Mouse (Mus musculus) ovary, postnatal 14 days (tissue): Measurements from ENCODE around the gene Gm29609.

Source experiments
- DNase-seq: peaks from one replicate; pipeline ENCODE4 v3.0.0; 2022; ENCODE audit warnings: low spot score

Gene Gm29609

GRCm38 (mm10) chr5:31138968-31139425 lies 40.7 kb downstream of the Gm29609 start:
- peak; percentile 18 for DNase-seq

- no peak for DNase-seq
Measured at GRCm38 (mm10) chr5:31138241-31138967, 41.3 kb downstream of the Gm29609 start, which contains the start of gene Ucn. TSS of gene Ucn (minus strand) at chr5:31138829.

GRCm38 (mm10) chr5:31137658-31138057 lies 42.1 kb downstream of the Gm29609 start:
- DNase-seq = no peak

GRCm38 (mm10) chr5:31136730-31137424 lies 42.8 kb downstream of the Gm29609 start:
- no peak for DNase-seq

GRCm38 (mm10) chr5:31126050-31126449 lies 53.7 kb downstream of the Gm29609 start:
- no peak for DNase-seq

- no peak for DNase-seq
Measured at GRCm38 (mm10) chr5:31123481-31123880, 56.2 kb downstream of the Gm29609 start.

- no peak for DNase-seq
Measured at GRCm38 (mm10) chr5:31121111-31121510, 58.6 kb downstream of the Gm29609 start.

GRCm38 (mm10) chr5:31116912-31117311 lies 62.8 kb downstream of the Gm29609 start:
- DNase-seq = no peak

- no peak for DNase-seq
Measured at GRCm38 (mm10) chr5:31116354-31116753, 63.4 kb downstream of the Gm29609 start, which contains the start of gene Trim54. TSS of gene Trim54 (plus strand) at chr5:31116712.

- no peak for DNase-seq
Measured at GRCm38 (mm10) chr5:31110781-31111180, 68.9 kb downstream of the Gm29609 start.

- DNase-seq = no peak
Measured at GRCm38 (mm10) chr5:31108000-31108490, 71.7 kb downstream of the Gm29609 start, which contains the start of gene Slc30a3. TSS of gene Slc30a3 (minus strand) at chr5:31108237.

GRCm38 (mm10) chr5:31105814-31106335 lies 73.8 kb downstream of the Gm29609 start, which contains the start of gene Dnajc5g:
TSS of gene Dnajc5g (plus strand) at chr5:31106285.
- no peak for DNase-seq

- DNase-seq = no peak
Measured at GRCm38 (mm10) chr5:31095711-31096480, 83.8 kb downstream of the Gm29609 start.

GRCm38 (mm10) chr5:31094799-31095691 lies 84.7 kb downstream of the Gm29609 start:
- no peak for DNase-seq
